Mouse (Mus musculus): Measurements from ENCODE around the gene Slc16a13. TPM values are rescaled to one million over a fixed set of nuclear protein-coding genes. Genes with fewer than 3 reads are reported as not detected.

Slc16a13 gene
- polyA plus RNA-seq, 1 experiment from 2014 or later = 18.5 TPM

GRCm38 (mm10) chr11:70208778-70209388 is 12.0 kb downstream of the Slc16a13 start:
- no peaks in the 10 kb centered on the region for H3K36me3 ChIP-seq
- ATAC-seq (ENCODE audit: insufficient number of reproducible peaks, insufficient read depth, low FRiP score, low TSS enrichment, low read depth) = no peak
- H3K27me3 ChIP-seq = peaks cover 30% of the 10 kb centered on the region
- H3K9ac ChIP-seq (replicated peaks) = no peak overlapping the region
- H3K27ac ChIP-seq = no peak overlapping the region
- peaks cover 7% of the 10 kb centered on the region for H3K4me1 ChIP-seq (replicated peaks)
- H3K9me3 ChIP-seq = no peaks in the 10 kb centered on the region
- no peak overlapping the region for H3K4me3 ChIP-seq (replicated peaks)
- 71% methylated on average over 5 of the region's 5 CpGs for WGBS
- H3K4me2 ChIP-seq = no peak overlapping the region

GRCm38 (mm10) chr11:70207283-70207682 is 13.6 kb downstream of the Slc16a13 start:
- no peaks in the 10 kb centered on the region for H3K9me3 ChIP-seq
- ATAC-seq (ENCODE audit: insufficient number of reproducible peaks, insufficient read depth, low FRiP score, low TSS enrichment, low read depth) = no peak
- H3K4me2 ChIP-seq = no peak overlapping the region
- H3K4me3 ChIP-seq (replicated peaks) = no peak overlapping the region
- H3K9ac ChIP-seq (replicated peaks) = no peak overlapping the region
- no peaks in the 10 kb centered on the region for H3K36me3 ChIP-seq
- peaks cover 14% of the 10 kb centered on the region for H3K27me3 ChIP-seq
- H3K27ac ChIP-seq = no peak overlapping the region
- WGBS = 90% methylated on average over 7 of the region's 7 CpGs
- H3K4me1 ChIP-seq (replicated peaks) = no peaks in the 10 kb centered on the region

GRCm38 (mm10) chr11:70206801-70207200 is 14.1 kb downstream of the Slc16a13 start:
- Histone ChIP-seq H3K27me3 (peaks cover 11% of the 10 kb centered on the region), H3K4me1 (replicated peaks) (no peaks in the 10 kb centered on the region), H3K4me3 (replicated peaks) (no peak overlapping the region), H3K36me3 (no peaks in the 10 kb centered on the region), H3K9ac (replicated peaks) (no peak overlapping the region), H3K27ac (no peak overlapping the region), H3K9me3 (no peaks in the 10 kb centered on the region), H3K4me2 (no peak overlapping the region)
- WGBS = 87% methylated on average over 2 of the region's 2 CpGs
- no peak for ATAC-seq (ENCODE audit: insufficient number of reproducible peaks, insufficient read depth, low FRiP score, low TSS enrichment, low read depth)

GRCm38 (mm10) chr11:70201691-70202090 is 19.2 kb downstream of the Slc16a13 start:
- H3K4me3 ChIP-seq (replicated peaks) = no peak overlapping the region
- H3K9ac ChIP-seq (replicated peaks) = no peak overlapping the region
- no peak overlapping the region for H3K27ac ChIP-seq
- no peaks in the 10 kb centered on the region for H3K9me3 ChIP-seq
- no peaks in the 10 kb centered on the region; the same call in 1 of the 2 replicates for H3K4me1 ChIP-seq (replicated peaks)
- 37% methylated on average over 5 of the region's 5 CpGs for WGBS
- no peaks in the 10 kb centered on the region for H3K36me3 ChIP-seq
- no peak for ATAC-seq (ENCODE audit: insufficient number of reproducible peaks, insufficient read depth, low FRiP score, low TSS enrichment, low read depth)
- no peak overlapping the region for H3K4me2 ChIP-seq
- H3K27me3 ChIP-seq = peaks cover 2% of the 10 kb centered on the region

- Histone ChIP-seq H3K9ac (replicated peaks) (no peak overlapping the region), H3K4me1 (replicated peaks) (no peaks in the 10 kb centered on the region; the same call in 1 of the 2 replicates), H3K4me2 (no peak overlapping the region), H3K27me3 (no peaks in the 10 kb centered on the region), H3K4me3 (replicated peaks) (no peak overlapping the region), H3K36me3 (no peaks in the 10 kb centered on the region), H3K9me3 (0 out of 2 replicates have a peak, but pooled peaks cover 4% of the 10 kb centered on the region), H3K27ac (no peak overlapping the region)
- no peak for ATAC-seq (ENCODE audit: insufficient number of reproducible peaks, insufficient read depth, low FRiP score, low TSS enrichment, low read depth)
- WGBS = 86% methylated on average over 5 of the region's 5 CpGs
Observed at GRCm38 (mm10) chr11:70200036-70200608, 20.7 kb downstream of the Slc16a13 start.

GRCm38 (mm10) chr11:70199107-70199506 is 21.8 kb downstream of the Slc16a13 start:
- H3K27me3 ChIP-seq = no peaks in the 10 kb centered on the region
- no peak for ATAC-seq (ENCODE audit: insufficient number of reproducible peaks, insufficient read depth, low FRiP score, low TSS enrichment, low read depth)
- WGBS = 80% methylated on average over 8 of the region's 8 CpGs

GRCm38 (mm10) chr11:70198332-70198731 is 22.5 kb downstream of the Slc16a13 start:
- Histone ChIP-seq H3K9ac (replicated peaks) (no peak overlapping the region), H3K9me3 (0 out of 2 replicates have a peak, but pooled peaks cover 5% of the 10 kb centered on the region), H3K4me3 (replicated peaks) (no peak overlapping the region), H3K36me3 (no peaks in the 10 kb centered on the region), H3K4me2 (no peak overlapping the region), H3K4me1 (replicated peaks) (no peaks in the 10 kb centered on the region; the same call in 1 of the 2 replicates), H3K27me3 (no peaks in the 10 kb centered on the region), H3K27ac (no peak overlapping the region)
- WGBS = 89% methylated on average over 3 of the region's 3 CpGs
- no peak for ATAC-seq (ENCODE audit: insufficient number of reproducible peaks, insufficient read depth, low FRiP score, low TSS enrichment, low read depth)

More at GRCm38 (mm10) chr11:70199107-70199506, 21.8 kb downstream of the Slc16a13 start:
- H3K27ac ChIP-seq = no peak overlapping the region
- H3K9ac ChIP-seq (replicated peaks) = no peak overlapping the region
- no peaks in the 10 kb centered on the region; the same call in 1 of the 2 replicates for H3K4me1 ChIP-seq (replicated peaks)
- H3K36me3 ChIP-seq = no peaks in the 10 kb centered on the region
- no peak overlapping the region for H3K4me2 ChIP-seq
- H3K9me3 ChIP-seq = 0 out of 2 replicates have a peak, but pooled peaks cover 5% of the 10 kb centered on the region
- no peak overlapping the region for H3K4me3 ChIP-seq (replicated peaks)

- no peak overlapping the region for H3K27ac ChIP-seq
- no peak overlapping the region for H3K4me3 ChIP-seq (replicated peaks)
- H3K36me3 ChIP-seq = no peaks in the 10 kb centered on the region
- no peaks in the 10 kb centered on the region for H3K4me1 ChIP-seq (replicated peaks)
- ATAC-seq (ENCODE audit: insufficient number of reproducible peaks, insufficient read depth, low FRiP score, low TSS enrichment, low read depth) = no peak
- no peak overlapping the region for H3K9ac ChIP-seq (replicated peaks)
- 58% methylated on average over 11 of the region's 11 CpGs for WGBS
- H3K9me3 ChIP-seq = 0 out of 2 replicates have a peak, but pooled peaks cover 5% of the 10 kb centered on the region
- no peaks in the 10 kb centered on the region for H3K27me3 ChIP-seq
- no peak overlapping the region for H3K4me2 ChIP-seq
Observed at GRCm38 (mm10) chr11:70193354-70194285, 27.2 kb downstream of the Slc16a13 start.

GRCm38 (mm10) chr11:70192157-70192556 is 28.7 kb downstream of the Slc16a13 start:
- Histone ChIP-seq H3K4me3 (replicated peaks) (no peak overlapping the region), H3K4me2 (no peak overlapping the region), H3K27me3 (no peaks in the 10 kb centered on the region), H3K9ac (replicated peaks) (no peak overlapping the region), H3K36me3 (no peaks in the 10 kb centered on the region), H3K9me3 (0 out of 2 replicates have a peak, but pooled peaks cover 5% of the 10 kb centered on the region), H3K4me1 (replicated peaks) (no peaks in the 10 kb centered on the region), H3K27ac (no peak overlapping the region)
- ATAC-seq (ENCODE audit: insufficient number of reproducible peaks, insufficient read depth, low FRiP score, low TSS enrichment, low read depth) = no peak
- WGBS = 74% methylated on average over 4 of the region's 4 CpGs

- Histone ChIP-seq H3K36me3 (no peaks in the 10 kb centered on the region), H3K4me2 (no peak overlapping the region), H3K9ac (replicated peaks) (no peak overlapping the region), H3K4me1 (replicated peaks) (no peaks in the 10 kb centered on the region), H3K4me3 (replicated peaks) (no peak overlapping the region), H3K27ac (no peak overlapping the region), H3K27me3 (no peaks in the 10 kb centered on the region), H3K9me3 (0 out of 2 replicates have a peak, but pooled peaks cover 5% of the 10 kb centered on the region)
- no peak for ATAC-seq (ENCODE audit: insufficient number of reproducible peaks, insufficient read depth, low FRiP score, low TSS enrichment, low read depth)
- WGBS = 89% methylated on average over 6 of the region's 6 CpGs
Observed at GRCm38 (mm10) chr11:70191188-70191587, 29.7 kb downstream of the Slc16a13 start.
